Mouse (Mus musculus): Measurements from ENCODE around the gene Mbl2. TPM values are rescaled to one million over a fixed set of nuclear protein-coding genes. Genes with fewer than 3 reads are reported as not detected.

The Mbl2 gene
- polyA plus RNA-seq, 1 experiment: not detected

DNA sequence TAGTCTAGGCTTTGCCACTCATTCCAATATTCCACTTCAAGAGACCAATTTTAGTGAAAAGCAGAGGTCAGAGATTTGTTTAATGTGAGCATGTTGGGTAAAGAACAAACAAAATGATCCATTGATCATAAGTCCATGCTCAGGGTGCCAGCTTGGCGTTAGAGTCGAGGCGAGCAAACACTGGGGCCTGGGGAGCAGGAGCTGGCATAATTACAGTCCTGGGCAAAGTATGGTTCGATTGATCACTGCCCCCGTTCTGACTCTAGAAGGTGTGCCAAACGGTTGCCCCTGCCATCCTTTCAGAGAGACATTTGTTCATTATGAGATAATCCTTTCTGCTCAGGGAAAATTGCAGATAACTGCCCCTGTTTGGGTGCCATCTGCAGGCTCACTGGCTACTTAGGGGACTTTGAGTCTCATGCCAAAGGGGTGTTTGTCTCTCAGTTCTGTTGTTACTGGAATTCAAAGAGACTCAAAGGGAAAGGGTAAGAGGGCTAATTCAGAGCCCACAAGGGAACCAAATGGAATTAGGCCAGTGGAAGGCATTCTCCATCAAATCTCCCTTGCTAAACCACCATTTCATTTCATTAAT is 55.3 kb downstream of the Mbl2 start:
- no peaks in the 10 kb centered on the region for H3K27me3 ChIP-seq (ENCODE audit: control insufficient read depth, insufficient read depth, insufficient read length)
- no peak overlapping the region for H3K4me2 ChIP-seq (ENCODE audit: low read depth)
- no peak overlapping the region for H3ac ChIP-seq (ENCODE audit: control insufficient read depth, insufficient read length)
- no peaks in the 10 kb centered on the region for H3K79me2 ChIP-seq (ENCODE audit: control insufficient read depth, insufficient read depth)
- no peaks in the 10 kb centered on the region for H3K36me3 ChIP-seq (ENCODE audit: control insufficient read depth, insufficient read depth)
- TF ChIP-seq SRF (IDR thresholded peaks at IDR 0.05; ENCODE audit: control insufficient read depth, insufficient read length, low read depth) (no peak), MAX (IDR thresholded peaks at IDR 0.05; ENCODE audit: low read depth) (no peak), TCF12 (IDR thresholded peaks at IDR 0.05; ENCODE audit: insufficient read depth, poor library complexity, severe bottlenecking) (no peak), REST (IDR thresholded peaks at IDR 0.05; ENCODE audit: insufficient read depth, insufficient read length) (no peak), MYOG (IDR thresholded peaks at IDR 0.05; ENCODE audit: control insufficient read depth in 1 of 3, insufficient read depth in 1 of 3, insufficient read length in 2 of 3, low read depth in 2 of 3) (no peak), CEBPB (IDR thresholded peaks at IDR 0.05; ENCODE audit: insufficient read depth, poor library complexity, severe bottlenecking) (no peak), POLR2A (IDR thresholded peaks at IDR 0.05; ENCODE audit: insufficient read length, low read depth) (no peak), TCF3 (IDR thresholded peaks at IDR 0.05; ENCODE audit: insufficient read length, low read depth) (no peak), E2F4 (IDR thresholded peaks at IDR 0.05; ENCODE audit: insufficient read depth) (no peak), POLR2AphosphoS2 (IDR thresholded peaks at IDR 0.05; ENCODE audit: insufficient read length, low read depth) (no peak), MYOD1 (IDR thresholded peaks at IDR 0.05; ENCODE audit: control insufficient read depth in 1 of 3, insufficient read length in 2 of 3, low read depth in 2 of 3) (no peak), USF1 (IDR thresholded peaks at IDR 0.05; ENCODE audit: low read depth) (no peak)
- no peak overlapping the region for H3K4me3 ChIP-seq

Other genes with a start within 250 kb of the Mbl2 start
- not detected for gene Trpd52l3, start 229.2 kb upstream of the Mbl2 start, polyA plus RNA-seq (2012; fragmentation: generic; extraction: Trizol)
- gene Uhrf2, start 202.4 kb upstream of the Mbl2 start, polyA plus RNA-seq (2012; fragmentation: generic; extraction: Trizol): 17.2 TPM
- 1.1 TPM for gene Gldc, start 57.5 kb upstream of the Mbl2 start, polyA plus RNA-seq (2012; fragmentation: generic; extraction: Trizol)